Mouse (Mus musculus) hindbrain, embryonic 10.5 days (tissue): ENCODE data around the gene Vmn1r209. TPM values are rescaled to one million over a fixed set of nuclear protein-coding genes. Genes with fewer than 3 reads are reported as not detected.
"Not testable (repeated sequence)": the region's sequence is repeated elsewhere in the genome, so short reads cannot be mapped to it uniquely, and the experiment has no call there.

Experiments used
- DNase-seq: peaks from one replicate; pipeline ENCODE4 v3.0.0-alpha.2; 2017; ENCODE audit warnings: low spot score
- H3K27ac ChIP-seq: fragments of 300-500 bp; sonication (generic); 2 replicates; pipeline ENCODE4 v1.5.1; 2016; ENCODE audit warnings: mild to moderate bottlenecking, moderate library complexity
- H3K27me3 ChIP-seq: fragments of 300-500 bp; sonication (generic); 2 replicates; pipeline ENCODE4 v1.6.1; 2016; ENCODE audit warnings: mild to moderate bottlenecking; ENCODE audit not compliant: poor library complexity, insufficient read depth, severe bottlenecking
- H3K36me3 ChIP-seq: fragments of 300-500 bp; sonication (generic); 2 replicates; pipeline ENCODE4 v1.6.1; 2016; ENCODE audit warnings: mild to moderate bottlenecking, moderate library complexity
- H3K4me1 ChIP-seq: fragments of 300-500 bp; sonication (generic); replicated peaks from 2 replicates; pipeline ENCODE4 v1.6.1; 2016; ENCODE audit warnings: mild to moderate bottlenecking
- H3K4me3 ChIP-seq: fragments of 300-500 bp; sonication (generic); 2 replicates; pipeline ENCODE4 v1.5.1; 2016; ENCODE audit warnings: mild to moderate bottlenecking, moderate library complexity
- H3K9me3 ChIP-seq: fragments of 300-500 bp; sonication (generic); 2 replicates; pipeline ENCODE4 v1.6.1; 2016; ENCODE audit warnings: mild to moderate bottlenecking, moderate library complexity
- WGBS: fragments of 180-500 bp; shearing (Covaris S2); methylation state at CpG from one replicate; pipeline ENCODE4 v1.1.7; 2016; 5-methylcytosine and 5-hydroxymethylcytosine counted together
- polyA plus RNA-seq: library from polyadenylated mRNA; unstranded; fragments of >200 nt; fragmentation: Nextera tagmentation; extraction: Ambion mirVana; gene quantifications from 2 replicates; pipeline ENCODE4 v1.2.1, GENCODE M21; 2016

Vmn1r209 gene
- not detected in 2 replicates for polyA plus RNA-seq

DNA sequence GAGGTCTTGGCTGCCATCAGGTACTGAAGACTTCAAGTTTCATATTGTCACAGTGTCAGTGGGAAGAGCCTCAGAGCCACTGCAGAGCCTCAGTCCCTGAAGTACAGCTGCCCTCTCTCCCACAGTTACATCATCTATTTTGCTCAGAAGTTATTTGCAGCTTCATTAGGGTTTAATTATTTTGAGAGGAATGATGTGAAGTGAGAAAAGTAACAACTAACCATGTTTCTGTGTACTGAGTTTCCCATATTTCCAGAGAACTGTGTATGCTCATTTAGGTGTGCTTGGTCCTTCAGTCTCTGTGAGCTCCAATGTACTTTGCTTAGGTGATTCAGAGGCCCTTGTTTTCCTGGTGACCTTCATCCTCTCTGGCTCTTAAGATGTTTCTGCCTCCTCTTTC is at the start of gene Vmn1r209:
Gene Vmn1r209 (minus strand): TSS at position 101 of the 400 bp plus-strand sequence.
- not testable (repeated sequence) for H3K27ac ChIP-seq, DNase-seq, H3K4me1 ChIP-seq

DNA sequence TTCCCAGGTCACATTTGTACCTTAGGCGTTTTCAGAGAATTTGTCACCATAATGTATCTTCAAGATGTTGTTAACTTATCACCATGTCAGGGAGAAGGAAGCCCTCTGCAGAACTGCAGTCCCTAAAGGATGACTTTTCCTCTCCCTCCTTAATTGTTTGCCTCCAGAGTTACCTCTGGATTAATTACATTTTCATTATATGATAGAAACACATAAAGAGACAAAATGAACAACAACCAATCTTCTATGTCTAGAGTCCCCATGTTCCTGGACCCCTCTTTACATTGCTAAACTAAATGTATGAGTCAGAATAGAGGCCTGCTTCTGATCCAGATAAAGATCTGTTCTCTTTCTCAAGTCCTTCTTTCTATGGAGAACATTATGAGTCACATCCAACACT is 48.0 kb upstream of the Vmn1r209 start, which contains the start of gene Vmn1r211:
Gene Vmn1r211 (minus strand): TSS at position 101 of the 400 bp plus-strand sequence.
- no peak within 1 kb of the TSS for H3K27ac ChIP-seq
- WGBS, result 71% methylated on average over 1 of the region's 1 CpGs
- no peak within 1 kb of the TSS for H3K4me3 ChIP-seq
- no peaks in the 10 kb centered on the region for H3K36me3 ChIP-seq
- H3K4me1 ChIP-seq, result no peaks in the 10 kb centered on the region
- no peaks in the 10 kb centered on the region for H3K9me3 ChIP-seq
- no peaks in the 10 kb centered on the region for H3K27me3 ChIP-seq
- DNase-seq, result no peak

More for the DNA sequence above, at the start of gene Vmn1r209:
- H3K9me3 ChIP-seq, H3K4me3 ChIP-seq, H3K27me3 ChIP-seq, H3K36me3 ChIP-seq: not testable (repeated sequence)

DNA sequence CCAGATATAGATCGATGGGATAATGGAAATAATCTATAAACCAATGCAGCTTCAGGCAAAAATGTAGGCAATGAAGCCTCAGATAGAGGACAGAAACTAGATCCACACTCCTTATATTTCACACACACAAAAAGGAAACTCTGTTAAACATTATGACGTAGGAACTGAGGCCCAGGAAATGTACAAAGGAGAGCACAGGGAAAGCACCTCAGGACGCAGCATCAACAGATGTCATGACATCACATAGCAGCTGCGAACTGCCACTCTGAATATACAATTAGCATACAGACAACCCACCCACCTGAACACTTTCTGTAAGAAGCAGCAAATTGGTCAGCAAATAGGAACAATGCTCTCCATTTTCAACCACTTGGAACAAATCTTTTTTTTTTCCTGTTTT is 45.3 kb upstream of the Vmn1r209 start:
- Histone ChIP-seq H3K9me3 (no peaks in the 10 kb centered on the region), H3K27ac (no peak overlapping the region), H3K4me3 (no peak overlapping the region), H3K36me3 (no peaks in the 10 kb centered on the region), H3K27me3 (no peaks in the 10 kb centered on the region), H3K4me1 (no peaks in the 10 kb centered on the region)
- 76% methylated on average over 4 of the region's 4 CpGs for whole genome bisulfite sequencing
- DNase-seq, result no peak

- Histone ChIP-seq H3K27ac (no peak overlapping the region), H3K4me3 (no peak overlapping the region), H3K27me3 (no peaks in the 10 kb centered on the region), H3K36me3 (no peaks in the 10 kb centered on the region), H3K9me3 (no peaks in the 10 kb centered on the region), H3K4me1 (no peaks in the 10 kb centered on the region)
- 84% methylated on average over 1 of the region's 1 CpGs for WGBS
- no peak for DNase-seq
These were observed 37.3 kb upstream of the Vmn1r209 start for GRCm38 (mm10) chr13:22846798-22847197.

- WGBS, result 45% methylated on average over 3 of the region's 3 CpGs
- DNase-seq, result not testable (repeated sequence)
These were observed 34.8 kb upstream of the Vmn1r209 start for GRCm38 (mm10) chr13:22844304-22844703.

GRCm38 (mm10) chr13:22831248-22831647 is 21.8 kb upstream of the Vmn1r209 start, which contains the start of gene Vmn1r210:
Gene Vmn1r210 (minus strand): TSS chr13:22831348.
- no peak within 1 kb of the TSS for H3K4me3 ChIP-seq
- H3K27ac ChIP-seq, result no peak within 1 kb of the TSS
- no peaks in the 10 kb centered on the region for H3K27me3 ChIP-seq
- no peaks in the 10 kb centered on the region for H3K9me3 ChIP-seq
- 64% methylated on average over 4 of the region's 4 CpGs for WGBS
- no peaks in the 10 kb centered on the region for H3K36me3 ChIP-seq
- H3K4me1 ChIP-seq, result no peaks in the 10 kb centered on the region
- no peak for DNase-seq

More at GRCm38 (mm10) chr13:22844304-22844703, 34.8 kb upstream of the Vmn1r209 start:
- not testable (repeated sequence) for H3K9me3 ChIP-seq, H3K4me3 ChIP-seq, H3K4me1 ChIP-seq, H3K36me3 ChIP-seq, H3K27me3 ChIP-seq, H3K27ac ChIP-seq

DNA sequence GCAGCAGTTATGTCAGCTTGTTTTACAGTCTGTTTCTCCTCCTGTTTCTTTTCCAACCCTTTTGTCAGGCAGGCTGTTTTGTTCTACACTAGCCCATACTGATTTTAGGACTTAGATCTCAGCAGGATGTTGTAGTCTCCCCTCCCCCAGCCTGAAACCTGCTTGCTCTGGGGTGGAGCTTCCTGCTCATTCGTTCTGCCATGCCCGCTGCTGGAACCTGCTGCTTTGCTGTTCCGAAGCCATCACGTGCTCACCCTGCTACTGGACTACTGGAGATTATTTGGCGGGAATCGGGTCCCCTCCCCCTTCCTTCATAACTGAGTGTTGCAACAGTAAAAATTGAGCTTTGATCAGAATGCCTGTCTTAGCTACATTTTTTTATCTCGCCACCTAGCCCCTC is 19.9 kb upstream of the Vmn1r209 start:
- H3K4me3 ChIP-seq, H3K4me1 ChIP-seq, H3K27ac ChIP-seq, H3K9me3 ChIP-seq, H3K36me3 ChIP-seq, DNase-seq, H3K27me3 ChIP-seq: not testable (repeated sequence)
- 39% methylated on average over 7 of the region's 7 CpGs for WGBS

- H3K4me1 ChIP-seq, H3K4me3 ChIP-seq, H3K27me3 ChIP-seq, DNase-seq, H3K9me3 ChIP-seq, H3K36me3 ChIP-seq, H3K27ac ChIP-seq: not testable (repeated sequence)
- WGBS, result 91% methylated on average over 1 of the region's 1 CpGs
These were observed 12.1 kb upstream of the Vmn1r209 start for GRCm38 (mm10) chr13:22821601-22822000.

GRCm38 (mm10) chr13:22788096-22788495 is 21.4 kb downstream of the Vmn1r209 start:
- not testable (repeated sequence) for H3K4me3 ChIP-seq, H3K27ac ChIP-seq, H3K36me3 ChIP-seq, DNase-seq, H3K27me3 ChIP-seq, H3K4me1 ChIP-seq, H3K9me3 ChIP-seq
- WGBS, result 80% methylated on average over 3 of the region's 3 CpGs

DNA sequence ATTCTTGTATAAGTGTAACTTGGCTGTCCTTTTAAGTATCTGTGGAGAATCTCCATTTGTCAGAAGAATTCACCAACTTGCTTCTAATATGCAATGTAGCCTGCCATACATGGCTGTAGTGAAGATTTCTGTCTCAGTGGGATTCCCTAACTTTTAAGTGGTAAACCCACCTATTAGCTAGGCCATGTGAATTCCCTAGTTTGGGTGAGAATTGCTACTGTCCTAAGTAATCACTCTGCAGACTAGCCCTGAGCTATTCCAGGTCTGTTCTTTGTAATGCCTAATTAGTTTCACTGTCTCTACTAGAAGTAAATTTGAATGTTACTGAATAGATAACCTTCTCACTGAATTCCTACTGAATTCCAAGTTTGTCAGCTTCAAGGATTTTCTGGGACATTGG is 25.3 kb downstream of the Vmn1r209 start:
- not testable (repeated sequence) for DNase-seq, H3K27me3 ChIP-seq

GRCm38 (mm10) chr13:22777300-22777699 is 32.2 kb downstream of the Vmn1r209 start, which contains the start of gene Vmn1r208:
Gene Vmn1r208 (minus strand): TSS chr13:22777400.
- not testable (repeated sequence) for H3K27me3 ChIP-seq, H3K4me3 ChIP-seq, H3K36me3 ChIP-seq, DNase-seq, H3K27ac ChIP-seq, H3K4me1 ChIP-seq, H3K9me3 ChIP-seq
- WGBS, result no CpG with 5 or more reads among the region's 7 CpGs

More for the DNA sequence above, 25.3 kb downstream of the Vmn1r209 start:
- not testable (repeated sequence) for H3K36me3 ChIP-seq, H3K4me1 ChIP-seq, H3K4me3 ChIP-seq, H3K27ac ChIP-seq, H3K9me3 ChIP-seq

DNA sequence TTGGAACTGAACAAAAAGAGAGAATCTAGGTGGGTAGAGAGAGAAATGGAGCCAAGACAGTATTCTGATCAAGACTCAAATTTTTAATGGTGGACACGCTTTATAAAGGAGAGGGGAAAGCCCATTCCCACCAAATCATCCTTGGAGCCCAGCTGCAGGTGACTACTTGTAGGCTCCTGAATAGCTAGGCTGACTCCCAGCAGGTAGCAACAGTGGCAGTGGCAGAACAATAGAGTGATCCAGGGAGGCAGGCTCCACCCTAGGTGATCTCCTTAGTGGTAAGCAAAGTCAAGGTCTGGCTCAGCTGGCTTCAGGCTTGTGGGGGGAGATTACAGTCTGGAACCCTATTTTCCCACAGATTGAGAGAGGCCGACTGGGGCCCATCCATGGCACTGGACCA is 37.9 kb downstream of the Vmn1r209 start:
- H3K4me1 ChIP-seq, DNase-seq, H3K27ac ChIP-seq, H3K36me3 ChIP-seq, H3K27me3 ChIP-seq, H3K9me3 ChIP-seq, H3K4me3 ChIP-seq: not testable (repeated sequence)
- 78% methylated on average over 1 of the region's 2 CpGs for WGBS
